Mouse (Mus musculus) forebrain, embryonic 11.5 days (tissue): Measurements from ENCODE around the gene Tom1. TPM values are rescaled to one million over a fixed set of nuclear protein-coding genes. Genes with fewer than 3 reads are reported as not detected.

Experiments
- ATAC-seq: fragments of 200-750 bp; cut with Nextera tagmentation; replicated peaks from 2 replicates; pipeline ENCODE4 v1.8.0; 2017; ENCODE audit warnings: moderate TSS enrichment; ENCODE audit not compliant: low FRiP score
- DNase-seq: peaks from one replicate; pipeline ENCODE4 v3.0.0-alpha.2; 2017; ENCODE audit warnings: low spot score
- H3K27ac ChIP-seq: fragments of 300-500 bp; sonication (generic); 2 replicates; pipeline ENCODE4 v1.5.1; 2014; ENCODE audit warnings: low read depth, low read length
- H3K27me3 ChIP-seq: fragments of 300-500 bp; sonication (generic); 2 replicates; pipeline ENCODE4 v1.6.1; 2014; ENCODE audit warnings: mild to moderate bottlenecking, low read length, mixed read lengths; ENCODE audit not compliant: control insufficient read depth, insufficient read depth
- H3K36me3 ChIP-seq: fragments of 300-500 bp; sonication (generic); 2 replicates; pipeline ENCODE4 v1.6.1; 2014; ENCODE audit warnings: mild to moderate bottlenecking, low read length, moderate library complexity, mixed read lengths; ENCODE audit not compliant: control insufficient read depth, insufficient read depth
- H3K4me1 ChIP-seq: fragments of 300-500 bp; sonication (generic); replicated peaks from 2 replicates; pipeline ENCODE4 v1.6.1; 2014; ENCODE audit warnings: low read length, mixed read lengths; ENCODE audit not compliant: control insufficient read depth, insufficient read depth
- H3K4me2 ChIP-seq: fragments of 300-500 bp; sonication (generic); 2 replicates; pipeline ENCODE4 v1.6.1; 2014; ENCODE audit warnings: low read depth, mild to moderate bottlenecking, low read length, moderate library complexity, mixed read lengths; ENCODE audit not compliant: severe bottlenecking
- H3K4me3 ChIP-seq: fragments of 300-500 bp; sonication (generic); 2 replicates; pipeline ENCODE4 v1.5.1; 2014; ENCODE audit warnings: low read depth, low read length
- H3K9ac ChIP-seq: fragments of 300-500 bp; sonication (generic); 2 replicates; pipeline ENCODE4 v1.6.1; 2014; ENCODE audit warnings: low read length
- H3K9me3 ChIP-seq: fragments of 300-500 bp; sonication (generic); 2 replicates; pipeline ENCODE4 v1.6.1; 2016; ENCODE audit warnings: low read length, mixed read lengths; ENCODE audit not compliant: control insufficient read depth
- WGBS: fragments of 180-500 bp; shearing (Covaris S2); extraction: QIAGEN DNeasy Blood & Tissue Kit; methylation state at CpG from one replicate; pipeline ENCODE4 v1.1.7; 2014; 5-methylcytosine and 5-hydroxymethylcytosine counted together
- polyA plus RNA-seq: library from polyadenylated mRNA; unstranded; fragments of >200 nt; fragmentation: Nextera tagmentation; extraction: Ambion mirVana; gene quantifications from 2 replicates; pipeline ENCODE4 v1.2.1, GENCODE M21; 2014

Tom1 gene
- polyA plus RNA-seq, 1 experiment from 2014 or later: 25.3 TPM

GRCm38 (mm10) chr8:75053342-75053741 is 19.8 kb downstream of the Tom1 start:
- H3K9me3 ChIP-seq: no peaks in the 10 kb centered on the region
- no peak overlapping the region for H3K27ac ChIP-seq
- DNase-seq (no peak), ATAC-seq (no peak)
- no peak overlapping the region for H3K4me3 ChIP-seq
- H3K27me3 ChIP-seq: no peaks in the 10 kb centered on the region
- no peaks in the 10 kb centered on the region for H3K36me3 ChIP-seq
- WGBS: 84% methylated on average over 4 of the region's 4 CpGs
- no peaks in the 10 kb centered on the region for H3K4me1 ChIP-seq
- no peak overlapping the region for H3K9ac ChIP-seq
- no peak overlapping the region for H3K4me2 ChIP-seq

- Histone ChIP-seq H3K36me3 (no peaks in the 10 kb centered on the region), H3K27me3 (no peaks in the 10 kb centered on the region), H3K9ac (no peak overlapping the region), H3K4me3 (no peak overlapping the region), H3K9me3 (no peaks in the 10 kb centered on the region), H3K4me1 (no peaks in the 10 kb centered on the region), H3K27ac (no peak overlapping the region), H3K4me2 (no peak overlapping the region)
- no peak for DNase-seq
- WGBS: 91% methylated on average over 2 of the region's 2 CpGs
- no peak for ATAC-seq
Observed at GRCm38 (mm10) chr8:75055673-75056072, 22.2 kb downstream of the Tom1 start.

- no peak for DNase-seq
- no peaks in the 10 kb centered on the region for H3K36me3 ChIP-seq
- H3K9me3 ChIP-seq: no peaks in the 10 kb centered on the region
- H3K4me3 ChIP-seq: no peak overlapping the region
- WGBS: 86% methylated on average over 6 of the region's 6 CpGs
- no peak overlapping the region for H3K27ac ChIP-seq
- H3K27me3 ChIP-seq: no peaks in the 10 kb centered on the region
- H3K4me2 ChIP-seq: no peak overlapping the region
- ATAC-seq: no peak
- H3K4me1 ChIP-seq: no peaks in the 10 kb centered on the region
- H3K9ac ChIP-seq: no peak overlapping the region
Observed at GRCm38 (mm10) chr8:75060022-75060421, 26.5 kb downstream of the Tom1 start.

GRCm38 (mm10) chr8:75060815-75061214 is 27.3 kb downstream of the Tom1 start:
- Histone ChIP-seq H3K27me3 (no peaks in the 10 kb centered on the region), H3K4me2 (no peak overlapping the region), H3K4me3 (no peak overlapping the region), H3K9me3 (no peaks in the 10 kb centered on the region), H3K36me3 (no peaks in the 10 kb centered on the region), H3K4me1 (no peaks in the 10 kb centered on the region), H3K27ac (no peak overlapping the region), H3K9ac (no peak overlapping the region)
- ATAC-seq (no peak), DNase-seq (no peak)
- 83% methylated on average over 2 of the region's 2 CpGs for WGBS

GRCm38 (mm10) chr8:75063290-75063689 is 29.8 kb downstream of the Tom1 start:
- Histone ChIP-seq H3K27ac (no peak overlapping the region), H3K4me2 (no peak overlapping the region), H3K4me3 (no peak overlapping the region), H3K9ac (no peak overlapping the region), H3K4me1 (no peaks in the 10 kb centered on the region), H3K36me3 (no peaks in the 10 kb centered on the region), H3K27me3 (no peaks in the 10 kb centered on the region), H3K9me3 (no peaks in the 10 kb centered on the region)
- ATAC-seq (no peak), DNase-seq (no peak)
- 83% methylated on average over 3 of the region's 3 CpGs for WGBS

DNA sequence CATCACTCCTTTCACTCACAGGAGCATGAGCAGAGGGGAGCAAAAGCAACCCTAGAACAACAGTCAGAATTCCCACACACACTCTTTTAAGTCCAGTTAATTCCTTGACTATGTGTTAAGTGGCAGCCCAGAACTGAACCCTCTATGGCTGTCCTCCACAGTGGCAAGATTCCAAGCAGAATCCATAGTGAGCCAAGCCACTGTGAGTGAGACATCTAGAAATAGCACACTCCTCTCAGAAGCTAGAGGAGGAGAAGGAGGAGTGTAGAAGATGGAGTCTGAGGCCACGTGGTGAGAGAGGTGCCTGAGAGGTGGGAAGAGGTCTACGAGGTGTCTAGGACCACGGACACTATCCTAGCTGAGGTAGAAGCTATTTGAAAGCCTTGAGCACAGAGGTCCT is 31.3 kb downstream of the Tom1 start:
- no peaks in the 10 kb centered on the region for H3K36me3 ChIP-seq
- no peak for DNase-seq
- no peaks in the 10 kb centered on the region for H3K9me3 ChIP-seq
- ATAC-seq: no peak
- no peak overlapping the region for H3K27ac ChIP-seq
- H3K4me2 ChIP-seq: no peak overlapping the region
- WGBS: 87% methylated on average over 3 of the region's 3 CpGs
- no peaks in the 10 kb centered on the region for H3K27me3 ChIP-seq
- no peak overlapping the region for H3K9ac ChIP-seq
- H3K4me3 ChIP-seq: no peak overlapping the region
- no peaks in the 10 kb centered on the region for H3K4me1 ChIP-seq

DNA sequence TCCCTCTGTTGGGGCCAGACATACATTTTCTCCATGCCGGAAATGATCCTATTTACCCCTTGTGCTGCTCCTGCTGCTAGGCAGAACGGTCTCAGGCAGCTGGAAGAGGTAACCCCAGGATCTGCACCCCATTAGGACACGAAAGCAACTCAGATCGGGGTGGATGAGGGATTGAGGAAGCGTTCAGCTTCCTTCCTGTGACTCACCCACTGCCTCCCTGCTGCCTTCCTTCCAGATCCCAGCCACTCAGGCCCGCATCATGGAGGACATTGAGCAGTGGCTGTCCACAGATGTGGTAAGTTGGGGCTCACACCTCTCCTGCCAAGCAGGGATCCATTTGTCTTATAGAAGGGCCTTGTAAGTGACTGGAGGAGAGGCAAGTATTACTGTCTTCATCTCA is 33.8 kb downstream of the Tom1 start:
- 81% methylated on average over 6 of the region's 6 CpGs for WGBS
- H3K4me3 ChIP-seq: no peak overlapping the region
- DNase-seq (no peak), ATAC-seq (no peak)
- H3K4me1 ChIP-seq: no peaks in the 10 kb centered on the region
- H3K4me2 ChIP-seq: no peak overlapping the region
- no peak overlapping the region for H3K9ac ChIP-seq
- H3K9me3 ChIP-seq: no peaks in the 10 kb centered on the region
- H3K27me3 ChIP-seq: no peaks in the 10 kb centered on the region
- H3K36me3 ChIP-seq: no peaks in the 10 kb centered on the region
- H3K27ac ChIP-seq: no peak overlapping the region

DNA sequence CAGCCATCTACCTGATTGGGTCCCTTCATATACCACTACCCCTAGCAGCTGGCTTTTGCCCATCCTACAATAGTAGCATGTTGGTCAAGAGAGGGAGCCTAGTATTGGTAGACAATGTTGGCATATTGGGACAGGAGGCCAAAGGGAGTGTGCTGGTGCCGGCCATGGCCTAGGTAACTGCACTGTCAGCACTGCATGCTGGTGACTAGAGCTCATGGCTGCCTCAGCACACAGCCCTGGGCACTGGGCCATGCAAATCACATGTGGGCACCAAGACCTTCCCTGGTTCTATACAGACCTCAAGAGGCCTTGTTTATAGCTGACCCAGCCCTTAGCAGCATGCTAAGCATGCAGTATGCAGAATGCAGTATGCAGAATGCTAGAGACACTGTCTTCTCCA is 36.8 kb downstream of the Tom1 start:
- Histone ChIP-seq H3K9me3 (no peaks in the 10 kb centered on the region), H3K36me3 (no peaks in the 10 kb centered on the region), H3K4me3 (no peak overlapping the region), H3K27ac (no peak overlapping the region), H3K27me3 (no peaks in the 10 kb centered on the region), H3K4me1 (no peaks in the 10 kb centered on the region), H3K9ac (no peak overlapping the region), H3K4me2 (no peak overlapping the region)
- 88% methylated on average over 1 of the region's 1 CpGs for WGBS
- ATAC-seq (no peak; the same call in 1 of the 2 replicates), DNase-seq (no peak)

DNA sequence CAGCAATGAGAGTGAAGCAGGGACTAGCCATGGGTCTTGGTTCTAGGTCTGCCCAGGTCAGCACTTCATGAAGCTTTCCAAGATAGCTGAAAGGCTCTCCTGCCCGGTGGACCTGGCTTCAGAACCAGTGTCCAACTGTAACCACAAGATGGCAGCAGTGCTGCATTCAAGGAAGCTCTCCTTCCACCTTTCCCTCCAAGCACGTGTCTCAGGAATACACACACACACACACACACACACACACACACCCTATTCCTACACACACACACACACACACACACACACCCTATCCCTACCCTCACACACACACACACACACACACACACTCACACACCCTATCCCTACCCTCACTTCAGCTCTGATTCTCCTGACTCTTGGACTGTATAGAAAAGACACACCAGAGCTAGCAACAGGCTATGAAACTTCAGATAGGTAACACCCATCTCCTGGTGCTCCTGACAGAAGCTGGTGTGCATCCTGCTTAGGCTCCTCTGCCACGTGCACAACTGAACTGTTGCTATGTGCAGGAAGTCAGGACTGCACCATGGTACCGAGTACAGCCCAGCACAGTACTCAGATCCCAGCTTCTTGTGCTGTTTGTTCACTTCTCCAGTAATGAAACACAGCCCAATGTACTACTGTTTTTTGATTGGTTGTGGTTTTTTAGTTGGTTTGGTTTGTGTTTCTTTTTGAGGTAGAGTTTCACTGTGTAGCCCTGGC is 38.3 kb downstream of the Tom1 start:
- Histone ChIP-seq H3K27me3 (no peaks in the 10 kb centered on the region), H3K4me2 (no peak overlapping the region), H3K36me3 (no peaks in the 10 kb centered on the region), H3K4me1 (no peaks in the 10 kb centered on the region), H3K9ac (no peak overlapping the region), H3K4me3 (no peak overlapping the region), H3K9me3 (no peaks in the 10 kb centered on the region), H3K27ac (no peak overlapping the region)
- ATAC-seq: peak; percentile 79
- DNase-seq: peak; percentile 84
- WGBS: 29% methylated on average over 4 of the region's 4 CpGs
